8 mouse cellular contexts compared by ENCODE assay signal in the genomic region with DNA sequence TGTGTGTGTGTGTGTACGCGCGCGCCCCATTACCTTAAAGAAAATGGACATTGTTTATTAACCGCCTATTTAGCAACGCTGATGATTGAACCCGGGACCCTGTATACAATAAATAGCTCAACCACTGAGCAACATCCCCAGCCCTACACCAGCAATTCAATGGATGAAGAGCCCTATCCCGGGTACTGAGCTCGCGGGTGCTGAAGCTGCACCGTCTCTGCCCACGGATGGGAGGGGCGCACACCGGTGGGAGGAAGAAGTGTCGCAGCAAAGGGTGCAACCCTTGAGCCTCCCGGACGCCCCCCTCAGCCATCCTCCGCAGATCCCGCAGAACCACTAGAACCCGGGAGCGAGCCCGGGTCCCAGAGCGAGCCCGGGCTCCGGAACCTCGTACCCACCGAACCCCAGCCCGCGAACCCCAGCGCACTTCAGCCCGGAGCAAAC. TPM values are rescaled to one million over a fixed set of nuclear protein-coding genes. Genes with fewer than 3 reads are reported as not detected.
DNase-seq lines count a peak whose midpoint lies in the region; ATAC-seq and TF ChIP-seq lines count a peak whose summit lies in the region.

No protein-coding gene starts in this region.

- DNase-seq in heart, postnatal 25 days (ENCODE audit: low spot score): no peak
- DNase-seq in B cell, adult 2 months: peak; percentile 70 to 72
- DNase-seq in brain, adult 2 months (ENCODE audit: low read depth, low spot score): peak; percentile 74
- DNase-seq in hindbrain, embryonic 10.5 days (ENCODE audit: low spot score): no peak
- peak; percentile 61 for DNase-seq in lung, postnatal 10 days
- peak; percentile 68 for DNase-seq in thymus, adult 2 months
- DNase-seq in right cerebral cortex, postnatal 4 days: no peak

- H3K9me3 ChIP-seq in heart, embryonic 11.5 days (replicated peaks; ENCODE audit: control insufficient read depth, low read length): no peaks in the 10 kb centered on the region
- H3K9me3 ChIP-seq in hindbrain, embryonic 10.5 days: no peaks in the 10 kb centered on the region

- no peak for TF ChIP-seq POLR2A in thymus, adult 2 months (IDR thresholded peaks at IDR 0.05; ENCODE audit: control insufficient read depth, extremely low read depth, insufficient read depth, low read length, poor library complexity)

- peak; percentile 69 for ATAC-seq in heart, embryonic 11.5 days (replicated peaks; ENCODE audit: insufficient number of reproducible peaks, low FRiP score, low TSS enrichment)

- H3K36me3 ChIP-seq in heart, embryonic 11.5 days (ENCODE audit: control insufficient read depth, insufficient read depth, low read length): no peaks in the 10 kb centered on the region
- H3K36me3 ChIP-seq in hindbrain, embryonic 10.5 days: peaks cover 7% of the 10 kb centered on the region
- H3K36me3 ChIP-seq in thymus, adult 2 months (ENCODE audit: control insufficient read depth, insufficient read depth, low read length): no peaks in the 10 kb centered on the region

- peak overlapping the region; percentile 72 for H3K4me2 ChIP-seq in heart, embryonic 11.5 days

- H3K9ac ChIP-seq in heart, embryonic 11.5 days (ENCODE audit: low read depth, low read length): peak overlapping the region; percentile 80

- no peak for TF ChIP-seq CTCF in thymus, adult 2 months (IDR thresholded peaks at IDR 0.05; ENCODE audit: borderline replicate concordance, control insufficient read depth, extremely low read depth, insufficient read depth, low read length, poor library complexity)

- 2% methylated on average over 31 of the region's 31 CpGs for WGBS in heart, embryonic 11.5 days (ENCODE audit: insufficient replicate concordance)
- WGBS in hindbrain, embryonic 10.5 days: 1% methylated on average over 31 of the region's 31 CpGs
- WGBS in thymus, adult 2 months: 2% methylated on average over 31 of the region's 31 CpGs

- H3K4me1 ChIP-seq in heart, embryonic 11.5 days (ENCODE audit: control insufficient read depth, insufficient read depth, low read length): no peaks in the 10 kb centered on the region
- peaks cover 18% of the 10 kb centered on the region for H3K4me1 ChIP-seq in hindbrain, embryonic 10.5 days (replicated peaks)
- H3K4me1 ChIP-seq in thymus, adult 2 months (replicated peaks; ENCODE audit: control insufficient read depth, insufficient read depth, low read length): peaks cover 2% of the 10 kb centered on the region; the same call in 1 of the 2 replicates

- no peaks in the 10 kb centered on the region for H3K27me3 ChIP-seq in heart, embryonic 11.5 days (ENCODE audit: control insufficient read depth, insufficient read depth, low read length)
- H3K27me3 ChIP-seq in hindbrain, embryonic 10.5 days (ENCODE audit: insufficient read depth, poor library complexity, severe bottlenecking): peaks cover 22% of the 10 kb centered on the region
- H3K27me3 ChIP-seq in thymus, adult 2 months (ENCODE audit: control insufficient read depth, insufficient read depth, low read length): no peaks in the 10 kb centered on the region

- intact Hi-C loops in heart, postnatal 25 days (cut with DNase I): loop anchor here (2.0 kb wide), 1 partner anchor 42 kb away; no protein-coding TSS in a partner anchor

- peak overlapping the region; percentile 74; the same call in 1 of the 2 replicates for H3K27ac ChIP-seq in heart, embryonic 11.5 days (ENCODE audit: low read depth, low read length)
- peak overlapping the region; percentile 87 for H3K27ac ChIP-seq in hindbrain, embryonic 10.5 days
- peak overlapping the region; percentile 55 for H3K27ac ChIP-seq in thymus, adult 2 months (ENCODE audit: control insufficient read depth, insufficient read depth, low read length)

- peak overlapping the region; percentile 73 for H3K4me3 ChIP-seq in heart, embryonic 11.5 days (ENCODE audit: low read depth, low read length)
- H3K4me3 ChIP-seq in hindbrain, embryonic 10.5 days: peak overlapping the region; percentile 66
- peak overlapping the region; percentile 88 for H3K4me3 ChIP-seq in thymus, adult 2 months (ENCODE audit: control insufficient read depth, insufficient read depth, low read length)

RNA-seq across cellular contexts. Expression of gene Slc25a30, which starts 0.4 kb away (rescaled TPM):
- 5.8 and 7.2 TPM in 2 replicates for polyA plus RNA-seq in heart, embryonic 11.5 days (2014; fragmentation: Nextera tagmentation; extraction: Ambion mirVana)
- 10 to 100 TPM; 11.5 to 12.6 TPM for total RNA-seq in heart, postnatal 25 days (2021)
- polyA plus RNA-seq in hindbrain, embryonic 10.5 days (2016; fragmentation: Nextera tagmentation; extraction: Ambion mirVana): 6.1 and 6.6 TPM in 2 replicates
- 10.9 and 15.7 TPM in 2 replicates for polyA plus RNA-seq in thymus, adult 2 months (2012; rRNA removed)

RNA-seq across cellular contexts. Expression of gene Cog3, which starts 32.1 kb away (rescaled TPM):
- polyA plus RNA-seq in heart, embryonic 11.5 days (2014; fragmentation: Nextera tagmentation; extraction: Ambion mirVana): 14.7 and 18.0 TPM in 2 replicates
- 10 to 100 TPM; 13.0 to 13.5 TPM for total RNA-seq in heart, postnatal 25 days (2021)
- 18.4 TPM in 2 replicates for polyA plus RNA-seq in hindbrain, embryonic 10.5 days (2016; fragmentation: Nextera tagmentation; extraction: Ambion mirVana)
- polyA plus RNA-seq in thymus, adult 2 months (2012; rRNA removed): 16.1 and 16.2 TPM in 2 replicates

RNA-seq across cellular contexts. Expression of gene Tpt1, which starts 58.4 kb away (rescaled TPM):
- 1,014 and 1,054 TPM in 2 replicates for polyA plus RNA-seq in heart, embryonic 11.5 days (2014; fragmentation: Nextera tagmentation; extraction: Ambion mirVana)
- 1,000 to 10,000 TPM; 2,885 to 3,154 TPM for total RNA-seq in heart, postnatal 25 days (2021)
- 889 and 916 TPM in 2 replicates for polyA plus RNA-seq in hindbrain, embryonic 10.5 days (2016; fragmentation: Nextera tagmentation; extraction: Ambion mirVana)
- 2,302 and 2,614 TPM in 2 replicates for polyA plus RNA-seq in thymus, adult 2 months (2012; rRNA removed)

Comparison
In these comparisons a context has a peak if more than half of its experiments do, and no peak if none do; other contexts are left out.
1. DNase-seq: peak in B cell, adult 2 months (2 of 2), brain, adult 2 months (single experiment), lung, postnatal 10 days (single experiment) and thymus, adult 2 months (single experiment); none in heart, postnatal 25 days (single experiment), hindbrain, embryonic 10.5 days (single experiment) and right cerebral cortex, postnatal 4 days (single experiment).
2. Peak in every context shown above with its lines, with median percentiles within 50 percentile points of each other: H3K27ac ChIP-seq and H3K4me3 ChIP-seq.